Mouse (Mus musculus) duodenum, adult 2 months (tissue): ENCODE results near the gene Msx3. TPM values are rescaled to one million over a fixed set of nuclear protein-coding genes. Genes with fewer than 3 reads are reported as not detected.

Experiments
- polyA plus RNA-seq: library from polyadenylated mRNA; depleted of rRNA; stranded (reverse); fragments of >200 nt; gene quantifications from 2 replicates; pipeline ENCODE4 v1.2.3, GENCODE M21; 2012; ENCODE audit warnings: low replicate concordance; rRNA removed

Msx3 gene
- polyA plus RNA-seq, result 0.11 and 0.40 TPM in 2 replicates

DNA sequence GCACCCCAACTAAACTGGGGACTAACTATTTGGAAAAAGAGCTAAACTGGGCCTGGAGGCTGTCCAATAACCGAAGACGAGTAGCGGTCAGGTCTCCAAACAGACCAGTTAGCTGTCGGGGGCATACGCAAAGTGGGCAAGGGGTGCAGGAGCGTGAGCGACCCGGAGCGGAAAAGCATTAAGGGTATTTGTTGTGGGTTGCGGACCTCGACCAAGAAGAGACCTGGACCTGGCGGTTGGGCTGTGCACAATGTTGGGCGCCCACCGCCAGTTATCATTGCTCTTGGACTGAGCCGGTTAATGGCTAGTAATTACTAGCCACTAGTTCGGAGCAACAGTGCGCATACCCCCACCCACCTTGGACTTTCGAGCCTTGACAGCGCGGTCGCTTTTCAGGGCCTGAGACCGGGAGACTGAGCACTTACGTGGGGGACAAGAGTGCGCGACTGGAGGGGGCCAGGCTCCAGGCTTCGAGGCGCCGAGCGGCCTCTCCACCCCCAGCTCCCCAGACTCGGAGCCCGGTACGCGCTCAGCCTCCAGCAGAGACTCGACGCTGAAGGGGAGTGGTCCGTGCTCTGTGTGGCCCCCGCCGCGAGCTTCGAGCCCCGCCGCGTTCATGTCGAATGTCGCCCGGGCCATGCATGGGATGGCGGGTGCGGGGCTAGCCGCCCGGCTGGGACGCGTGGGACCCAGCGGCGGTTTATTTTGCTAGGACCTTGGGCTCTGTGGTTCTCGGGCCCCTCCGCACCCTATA lies at the start of gene Msx3:
TSS of gene Msx3 (minus strand) at position 729 of the 754 bp plus-strand sequence.

DNA sequence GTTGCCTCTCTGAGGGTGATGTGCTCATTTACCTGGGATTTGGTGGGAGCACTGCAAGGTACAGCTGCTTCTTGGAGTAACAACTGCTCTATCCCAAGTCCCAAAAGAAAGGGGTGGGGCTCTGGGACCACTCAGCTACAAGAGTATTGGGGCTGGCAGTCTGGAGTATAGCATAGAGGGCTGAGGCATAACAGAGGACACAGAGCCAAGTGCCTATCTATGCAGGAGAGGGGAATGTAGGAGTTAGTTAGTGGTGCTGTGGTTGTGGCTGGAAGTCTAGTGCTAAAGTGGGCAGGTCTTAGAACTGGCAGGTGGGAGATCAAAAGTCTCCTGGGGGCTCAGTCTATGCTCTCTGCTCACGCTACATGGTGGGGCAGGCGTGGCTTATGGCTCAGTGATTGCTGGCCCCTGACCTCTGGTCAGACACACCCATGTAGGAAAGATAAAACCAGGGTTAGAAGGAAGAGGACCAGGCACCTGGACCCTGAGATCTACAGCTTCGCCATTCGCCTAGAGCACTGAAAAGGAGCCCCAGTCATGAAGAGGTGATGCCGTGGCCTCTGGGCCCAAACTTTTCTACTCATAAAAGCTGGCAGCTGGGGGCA lies 44.1 kb upstream of the Msx3 start, which contains the start of gene Prap1:
TSS of gene Prap1 (plus strand) at position 472 of the 605 bp plus-strand sequence.

GRCm38 (mm10) chr7:140082242-140082678 lies 33.4 kb upstream of the Msx3 start, which contains the start of gene Caly:
Caly (minus strand) TSS chr7:140082548.

GRCm38 (mm10) chr7:140036281-140037170 lies 12.4 kb downstream of the Msx3 start, which contains the start of the genes Zfp511 and Tubgcp2:
Zfp511 (plus strand) TSS chr7:140036391.
Tubgcp2 (minus strand) TSS chr7:140036669.

Other genes with a start within 250 kb of the Msx3 start
- 0.12 TPM in 1 of 2 replicates, not detected in the other for gene Adgra1, start 214.9 kb downstream of the Msx3 start, polyA plus RNA-seq
- gene Kndc1, start 154.4 kb downstream of the Msx3 start, polyA plus RNA-seq, result 0.09 and 0.26 TPM in 2 replicates
- 0.15 and 0.31 TPM in 2 replicates for gene Utf1, start 105.3 kb downstream of the Msx3 start, polyA plus RNA-seq
- gene 6430531B16Rik, start 70.3 kb downstream of the Msx3 start, polyA plus RNA-seq, result not detected in 2 replicates
- gene Adam8, start 56.5 kb downstream of the Msx3 start, polyA plus RNA-seq, result 2.7 and 3.5 TPM in 2 replicates
- gene Zfp511, start 12.7 kb downstream of the Msx3 start, polyA plus RNA-seq, result 29.4 and 50.0 TPM in 2 replicates
- gene Tubgcp2, start 12.4 kb downstream of the Msx3 start, polyA plus RNA-seq, result 4.7 and 8.3 TPM in 2 replicates
- 1.7 and 2.3 TPM in 2 replicates for gene Caly, start 33.5 kb upstream of the Msx3 start, polyA plus RNA-seq
- 4,118 and 5,120 TPM in 2 replicates for gene Prap1, start 44.3 kb upstream of the Msx3 start, polyA plus RNA-seq
- 107 and 181 TPM in 2 replicates for gene Fuom, start 53.4 kb upstream of the Msx3 start, polyA plus RNA-seq
- gene Paox, start 66.7 kb upstream of the Msx3 start, polyA plus RNA-seq, result 9.4 and 15.4 TPM in 2 replicates
- gene Echs1, start 67.4 kb upstream of the Msx3 start, polyA plus RNA-seq, result 40.4 and 41.0 TPM in 2 replicates
- gene Mtg1, start 88.5 kb upstream of the Msx3 start, polyA plus RNA-seq, result 10.6 and 12.4 TPM in 2 replicates
- 0.14 and 0.32 TPM in 2 replicates for gene Sprn, start 105.8 kb upstream of the Msx3 start, polyA plus RNA-seq
- gene Olfr522, start 115.7 kb upstream of the Msx3 start, polyA plus RNA-seq, result not detected in 2 replicates
- not detected in 2 replicates for gene Olfr523, start 124.1 kb upstream of the Msx3 start, polyA plus RNA-seq
- 0.17 TPM in 1 of 2 replicates, not detected in the other for gene Olfr524, start 156.9 kb upstream of the Msx3 start, polyA plus RNA-seq
- gene Cd163l1, start 169.2 kb upstream of the Msx3 start, polyA plus RNA-seq, result 0.35 and 0.38 TPM in 2 replicates
- gene 5830411N06Rik, start 198.2 kb upstream of the Msx3 start, polyA plus RNA-seq, result 0.14 and 0.21 TPM in 2 replicates